Mouse (Mus musculus): ENCODE measurements around the gene Rcbtb2.

Rcbtb2 gene

GRCm38 (mm10) chr14:73116301-73116700 is 6.5 kb upstream of the Rcbtb2 start:
- no peak for DNase-seq (ENCODE audit: low spot score in 2 of 2)

- DNase-seq (ENCODE audit: low spot score in 2 of 2) = peak; percentile 46 to 56
These were observed 5.9 kb upstream of the Rcbtb2 start for GRCm38 (mm10) chr14:73116938-73117337.

DNA sequence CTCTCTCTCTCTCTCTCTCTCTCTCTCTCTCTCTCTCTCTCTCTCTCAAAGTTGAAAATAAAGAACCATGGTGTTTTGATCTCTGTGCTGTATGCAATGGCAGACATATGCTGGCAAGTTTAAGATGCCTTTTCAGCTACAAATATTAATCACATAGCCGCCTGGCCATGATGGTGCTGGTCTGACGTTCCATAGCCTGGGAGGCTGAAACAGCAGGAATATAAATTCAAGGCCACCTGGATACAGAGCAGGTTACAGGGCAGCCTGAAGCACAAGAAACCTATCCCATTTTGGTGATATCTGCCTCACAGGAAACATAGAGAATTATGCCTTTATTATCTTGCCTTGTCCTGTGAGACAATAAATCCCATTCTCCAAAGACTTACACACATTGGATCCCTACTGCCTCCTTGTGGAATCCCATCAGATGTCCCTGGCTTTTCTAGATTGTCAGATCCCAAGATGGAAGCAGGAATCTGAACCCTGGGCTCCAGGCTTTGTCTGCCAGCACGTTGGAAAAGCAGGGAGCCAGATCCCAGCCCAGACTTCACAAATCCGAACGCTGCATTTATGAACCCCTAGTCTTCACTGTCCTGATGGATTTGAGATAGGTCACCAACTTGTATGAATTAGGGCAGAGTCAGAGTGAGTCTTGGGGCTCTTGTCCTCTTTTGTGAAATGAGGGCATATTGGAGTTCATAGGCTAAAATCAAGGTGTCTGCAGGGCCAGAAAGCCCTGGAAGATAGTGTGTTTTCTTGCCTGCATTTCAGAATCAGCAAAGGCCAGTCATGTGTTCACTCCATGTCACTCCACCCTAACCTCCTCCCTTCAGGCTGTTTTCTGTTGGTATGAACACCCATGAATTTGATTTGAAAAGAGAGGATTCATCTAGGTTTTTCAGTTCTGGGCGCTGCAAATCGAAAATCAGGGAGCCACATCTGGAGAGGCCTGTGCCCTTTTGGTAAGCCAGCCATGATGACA is 5.1 kb upstream of the Rcbtb2 start:
- DNase-seq (ENCODE audit: low spot score in 2 of 2) = no peak

DNA sequence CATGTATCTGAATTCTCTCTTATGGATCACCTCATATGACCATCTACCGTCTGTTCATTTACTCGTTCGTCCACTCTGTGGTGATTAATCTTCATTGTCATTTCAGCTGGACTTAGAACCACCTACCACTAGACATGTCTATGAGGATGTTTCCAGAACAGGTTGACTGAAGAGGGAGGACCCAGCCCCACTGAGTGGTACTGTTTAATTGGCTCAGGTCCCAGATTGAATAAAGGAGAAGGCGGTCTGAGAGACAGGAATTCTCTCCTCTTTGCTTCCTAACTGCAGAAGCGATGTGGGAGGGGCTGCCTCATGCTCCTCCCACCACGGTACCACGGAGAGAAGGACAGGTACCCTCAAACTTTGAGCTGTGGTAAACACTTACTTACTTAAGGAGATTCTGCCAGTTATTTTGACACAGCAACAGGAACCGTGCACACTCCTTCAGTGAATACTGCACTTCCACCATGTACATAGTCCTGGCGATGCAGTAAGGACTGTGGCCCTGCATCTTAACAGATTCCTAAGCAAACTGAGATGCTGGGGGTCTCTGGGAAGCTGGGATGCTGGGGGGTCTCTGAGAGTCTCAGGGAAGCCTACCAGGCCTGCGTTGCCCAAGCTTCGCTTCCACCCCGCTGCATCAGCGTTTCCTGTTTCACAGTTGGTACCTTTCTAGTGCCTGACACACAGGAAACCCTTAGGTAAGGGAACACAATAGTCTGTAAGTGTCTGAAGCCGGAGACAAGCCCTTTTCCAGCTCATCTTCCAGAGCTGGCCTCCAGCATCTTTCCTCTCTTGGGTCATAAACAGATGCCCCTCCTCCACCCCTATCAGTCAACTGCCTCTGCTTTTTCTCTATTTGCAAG is 4.1 kb upstream of the Rcbtb2 start:
- no peak for DNase-seq (ENCODE audit: low spot score in 2 of 2)

DNA sequence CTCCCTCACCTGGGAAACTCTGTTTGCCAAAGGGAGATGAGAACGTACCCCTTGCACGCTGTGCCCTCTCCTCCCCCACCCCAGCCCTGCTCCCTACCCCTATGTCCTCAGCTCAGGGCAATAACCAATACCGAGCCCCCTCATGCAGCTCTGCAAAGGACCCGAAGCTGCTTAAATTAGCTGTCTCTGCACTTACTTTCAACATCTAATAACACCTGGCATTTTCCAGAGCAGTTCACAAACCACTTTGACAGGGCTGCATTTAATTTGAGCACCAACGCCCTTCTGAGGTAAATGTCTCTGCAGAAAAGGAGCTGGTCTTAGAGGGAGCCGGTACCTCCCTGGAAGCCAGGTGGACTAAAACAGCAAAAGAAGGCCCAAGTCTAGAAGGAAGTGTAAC is 3.4 kb upstream of the Rcbtb2 start:
- DNase-seq (ENCODE audit: low spot score in 2 of 2) = no peak

DNA sequence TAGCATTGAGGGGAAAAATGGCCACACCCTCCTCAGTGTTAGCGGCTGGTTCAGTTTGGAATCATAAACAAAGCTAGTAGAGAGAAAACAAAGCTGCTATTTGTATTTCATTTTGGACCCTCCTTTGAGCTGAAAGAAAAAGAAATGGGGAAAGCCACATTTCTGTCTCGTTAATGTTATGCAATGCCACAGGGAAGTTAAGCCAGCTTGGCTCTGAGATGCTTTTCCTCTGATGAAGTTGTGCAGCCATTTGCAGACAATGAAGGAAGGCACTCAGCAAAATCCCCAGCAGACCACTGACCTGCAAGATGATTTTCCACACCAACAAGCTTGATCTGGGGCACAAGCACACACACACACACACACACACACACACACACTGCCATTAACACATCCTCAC is 2.9 kb upstream of the Rcbtb2 start:
- no peak for DNase-seq (ENCODE audit: low spot score in 2 of 2)

DNA sequence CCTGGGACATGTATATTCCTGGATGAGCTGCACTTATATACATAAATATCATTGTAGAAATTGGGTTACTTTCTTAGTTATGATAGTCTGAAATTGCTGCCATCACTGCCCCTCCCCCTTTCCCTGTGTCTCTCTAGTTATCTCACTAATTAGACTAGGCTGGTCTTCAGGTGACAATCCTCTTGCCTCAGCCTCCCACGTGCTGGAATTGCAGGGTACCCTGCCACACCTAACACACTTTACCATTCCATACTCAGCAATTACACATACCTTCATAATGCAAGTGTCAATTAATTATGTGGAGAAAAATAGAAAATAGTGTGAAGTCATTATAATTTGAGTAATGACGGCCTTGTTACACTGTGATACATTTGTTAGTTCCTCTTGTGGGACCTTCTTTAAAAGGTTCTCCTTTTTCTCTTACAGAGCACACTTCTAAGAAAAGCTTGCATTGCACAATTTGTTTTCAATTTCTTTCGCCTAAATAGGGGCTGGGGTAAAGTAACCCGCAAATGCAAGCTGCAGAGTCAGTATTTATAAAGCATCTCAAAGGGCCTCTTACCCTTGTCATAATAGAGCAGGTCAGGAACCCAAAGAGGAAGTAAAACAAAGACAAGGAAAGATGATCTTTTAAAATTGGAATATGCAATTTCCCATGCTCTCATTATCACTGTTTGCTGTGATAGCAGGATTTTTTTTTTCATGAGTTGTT is 470 bp upstream of the Rcbtb2 start:
- no peak for DNase-seq (ENCODE audit: low spot score in 2 of 2)

- no peak for DNase-seq (ENCODE audit: low spot score in 2 of 2)
These were observed 544 bp downstream of the Rcbtb2 start for GRCm38 (mm10) chr14:73123381-73123780.

- DNase-seq (ENCODE audit: low spot score in 2 of 2) = no peak
These were observed 949 bp downstream of the Rcbtb2 start for GRCm38 (mm10) chr14:73123786-73124185.

DNA sequence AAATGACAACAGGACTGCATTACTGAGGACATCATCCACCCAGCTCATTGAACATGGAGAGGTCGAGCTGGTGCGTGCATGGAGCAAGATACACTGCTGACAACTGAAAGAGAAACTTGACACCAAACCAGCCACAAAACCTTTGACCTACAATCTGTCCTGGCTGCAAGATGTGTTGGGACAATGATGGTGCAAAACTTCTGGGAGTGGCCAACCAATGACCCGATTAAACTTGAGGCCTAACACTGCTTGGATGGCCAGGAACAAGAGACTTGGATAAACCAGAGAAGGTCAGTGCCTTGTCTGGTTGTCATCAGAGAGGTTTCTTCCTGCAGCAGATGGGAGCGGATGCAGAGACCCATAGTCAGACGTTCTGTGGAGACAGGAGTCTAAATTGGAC is 7.7 kb downstream of the Rcbtb2 start:
- DNase-seq (ENCODE audit: low spot score in 2 of 2) = no peak

DNA sequence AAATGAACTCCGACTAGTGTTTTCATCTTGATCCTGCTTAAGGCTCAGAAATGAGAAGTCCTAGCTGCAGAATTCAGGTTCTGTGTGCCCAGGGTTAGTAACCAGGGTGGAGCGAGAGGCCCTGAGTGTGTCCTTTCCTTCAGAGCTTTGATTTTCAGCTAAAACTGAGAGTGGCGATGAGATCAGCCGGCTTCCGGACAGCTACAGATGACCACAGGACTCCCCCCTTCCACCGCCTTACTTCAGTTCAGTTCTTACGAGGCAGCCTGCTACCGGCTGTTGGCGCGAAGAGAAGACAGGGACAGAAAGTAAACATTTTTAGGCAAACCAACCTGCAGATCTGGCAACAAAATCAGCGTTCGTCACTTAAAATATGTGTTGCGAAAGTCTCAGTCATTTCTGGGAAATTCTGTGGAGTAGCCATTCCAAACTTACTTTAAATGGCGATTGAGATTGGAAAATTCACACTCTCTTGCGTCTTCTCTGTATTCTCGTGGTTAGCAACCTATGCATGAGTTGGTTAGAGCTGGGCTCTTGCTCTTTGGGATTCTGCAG is 9.1 kb downstream of the Rcbtb2 start:
- DNase-seq (ENCODE audit: low spot score in 2 of 2) = no peak

- no peak for DNase-seq (ENCODE audit: low spot score in 2 of 2)
These were observed 9.9 kb downstream of the Rcbtb2 start for GRCm38 (mm10) chr14:73132731-73133130.

- no peak for DNase-seq (ENCODE audit: low spot score in 2 of 2)
These were observed 14.4 kb downstream of the Rcbtb2 start for GRCm38 (mm10) chr14:73137234-73137633.

- no peak for DNase-seq (ENCODE audit: low spot score in 2 of 2)
These were observed 15.6 kb downstream of the Rcbtb2 start for GRCm38 (mm10) chr14:73138483-73138882.

GRCm38 (mm10) chr14:73139866-73140265 is 17.0 kb downstream of the Rcbtb2 start:
- no peak for DNase-seq (ENCODE audit: low spot score in 2 of 2)

DNA sequence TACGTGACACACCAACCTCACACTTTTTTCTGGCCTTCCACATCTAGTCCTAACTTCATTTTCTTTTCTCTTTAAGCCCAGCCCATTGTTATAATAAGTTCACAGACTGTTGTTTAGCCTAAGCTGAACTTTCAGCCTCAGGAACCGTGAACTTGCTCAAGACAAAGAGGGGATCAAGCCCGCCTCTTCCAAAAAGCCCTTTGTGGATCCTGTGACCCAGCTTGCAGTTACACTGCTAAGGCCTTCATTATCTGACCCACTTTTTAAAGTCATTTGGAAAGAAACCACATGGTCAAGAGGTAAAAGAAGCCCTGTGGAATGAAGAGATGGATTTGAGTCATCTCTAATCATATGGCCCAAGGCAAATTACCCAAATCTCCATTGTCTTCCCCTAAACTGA is 19.0 kb downstream of the Rcbtb2 start:
- no peak for DNase-seq (ENCODE audit: low spot score in 2 of 2)

- no peak for DNase-seq (ENCODE audit: low spot score in 2 of 2)
These were observed 19.6 kb downstream of the Rcbtb2 start for GRCm38 (mm10) chr14:73142421-73142895.

- DNase-seq (ENCODE audit: low spot score in 2 of 2) = peak; percentile 83 to 85
These were observed 20.3 kb downstream of the Rcbtb2 start for GRCm38 (mm10) chr14:73142896-73143709.

DNA sequence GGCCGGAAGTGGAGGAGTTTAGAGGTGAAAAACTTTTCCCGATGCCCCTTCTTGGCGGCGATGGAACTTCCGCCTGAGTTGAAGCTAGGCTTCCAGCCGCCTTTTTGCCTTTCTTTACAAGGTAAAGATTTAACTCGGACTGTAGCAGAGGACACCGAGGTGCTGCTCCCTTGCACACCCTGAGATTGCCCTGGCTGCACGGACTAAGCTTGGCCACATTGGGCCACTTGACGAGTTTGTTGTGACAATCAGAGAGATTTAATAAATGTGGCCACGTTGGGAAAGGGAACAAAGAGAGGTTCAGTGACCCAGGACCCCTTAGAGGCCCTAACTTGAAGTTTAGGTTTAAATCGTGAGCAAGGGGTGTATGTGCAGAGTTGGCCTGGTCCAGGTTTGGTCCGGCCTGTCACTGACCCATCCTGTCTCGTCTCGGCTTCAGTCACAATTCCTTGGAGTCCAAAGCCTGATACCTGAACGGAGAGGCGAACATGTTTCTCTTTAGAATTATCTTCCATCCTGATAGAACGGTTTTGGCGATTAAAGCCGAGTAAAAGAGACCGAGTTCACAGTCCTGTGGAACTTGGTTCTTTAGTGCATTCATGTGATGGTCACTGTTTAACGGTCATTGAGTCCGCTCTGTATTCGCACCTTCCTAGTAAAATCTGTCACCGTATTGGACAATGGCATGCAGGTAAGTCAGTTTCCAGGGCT is 21.0 kb downstream of the Rcbtb2 start:
- DNase-seq (ENCODE audit: low spot score in 2 of 2) = no peak

- no peak for DNase-seq (ENCODE audit: low spot score in 2 of 2)
These were observed 22.7 kb downstream of the Rcbtb2 start for GRCm38 (mm10) chr14:73145531-73145930.
